In the genomic region with DNA sequence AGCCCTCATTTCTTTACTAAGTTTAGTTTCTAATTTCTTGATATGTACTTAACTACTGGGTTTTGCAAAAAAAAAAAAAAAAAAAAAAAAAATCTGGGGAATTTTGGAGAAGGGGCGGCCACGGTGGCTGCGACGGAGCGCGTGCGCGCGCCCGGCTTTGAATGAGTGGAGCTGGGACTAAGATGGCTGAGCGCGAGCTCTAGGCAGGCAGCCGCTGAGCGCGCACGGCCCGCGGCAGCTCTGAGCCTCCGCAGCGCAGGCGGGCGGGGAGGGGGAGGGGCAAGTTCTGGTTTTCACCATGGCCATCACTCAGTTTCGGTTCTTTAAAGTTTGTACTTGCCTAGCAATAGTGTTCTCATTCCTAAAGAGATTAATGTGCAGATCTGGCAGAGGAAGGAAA, we compare ENCODE assay signal across 8 mouse cellular contexts.
DNase-seq lines count a peak whose midpoint lies in the region; ATAC-seq and TF ChIP-seq lines count a peak whose summit lies in the region.

No protein-coding gene starts in this region.

- DNase-seq in MEL (ENCODE audit: low read depth, low spot score): peak; percentile 77
- DNase-seq in cerebellum, adult 2 months: peak; percentile 60 to 69
- DNase-seq in heart, postnatal 14 days: peak; percentile 62 to 84
- DNase-seq in kidney, postnatal 4 days: peak; percentile 84 to 92
- peak; percentile 72 to 77 for DNase-seq in lung, adult 18-20 months
- peak; percentile 50 for DNase-seq in testis, postnatal 14 days (ENCODE audit: low spot score)

- H3K27me3 ChIP-seq in MEL (ENCODE audit: control insufficient read depth in 1 of 2, insufficient read depth in 2 of 2, low read length in 2 of 2): no peaks in the 10 kb centered on the region
- no peaks in the 10 kb centered on the region for H3K27me3 ChIP-seq in cerebellum, adult 2 months (ENCODE audit: control insufficient read depth, insufficient read depth, low read length)
- no peaks in the 10 kb centered on the region for H3K27me3 ChIP-seq in forebrain, embryonic 16.5 days (replicated peaks; ENCODE audit: control insufficient read depth, insufficient read depth, low read length)
- H3K27me3 ChIP-seq in neural tube, embryonic 13.5 days: no peaks in the 10 kb centered on the region

- H3K9ac ChIP-seq in MEL (ENCODE audit: control insufficient read depth, low read depth, low read length, poor library complexity, severe bottlenecking): peak overlapping the region; percentile 40
- no peak overlapping the region for H3K9ac ChIP-seq in forebrain, embryonic 16.5 days (replicated peaks; ENCODE audit: low read depth, low read length)
- H3K9ac ChIP-seq in neural tube, embryonic 13.5 days: peak overlapping the region; percentile 31; the same call in 1 of the 2 replicates

- no peak for TF ChIP-seq EP300 in MEL (IDR thresholded peaks at IDR 0.05; ENCODE audit: low read depth in 1 of 2, low read length in 2 of 2)

- no peaks in the 10 kb centered on the region; a peak in 2 of 4 replicates for H3K4me1 ChIP-seq in MEL (ENCODE audit: control insufficient read depth in 1 of 2, insufficient read depth in 2 of 2, low read length in 2 of 2)
- no peaks in the 10 kb centered on the region for H3K4me1 ChIP-seq in cerebellum, adult 2 months (ENCODE audit: control insufficient read depth, insufficient read depth, low read length)
- H3K4me1 ChIP-seq in forebrain, embryonic 16.5 days (replicated peaks; ENCODE audit: control insufficient read depth, insufficient read depth, low read length): peaks cover 16% of the 10 kb centered on the region
- H3K4me1 ChIP-seq in neural tube, embryonic 13.5 days (replicated peaks): peaks cover 16% of the 10 kb centered on the region

- peaks cover 0 to 2% of the 10 kb centered on the region in 2 experiments; a peak in 1 of 4 replicates for H3K36me3 ChIP-seq in MEL (ENCODE audit: control insufficient read depth in 1 of 2, insufficient read depth in 2 of 2, low read length in 2 of 2)
- no peaks in the 10 kb centered on the region for H3K36me3 ChIP-seq in forebrain, embryonic 16.5 days (ENCODE audit: control insufficient read depth, insufficient read depth)
- H3K36me3 ChIP-seq in neural tube, embryonic 13.5 days: no peaks in the 10 kb centered on the region

- H3K9me3 ChIP-seq in MEL (replicated peaks; ENCODE audit: insufficient read depth, low read length): no peaks in the 10 kb centered on the region
- no peaks in the 10 kb centered on the region for H3K9me3 ChIP-seq in forebrain, embryonic 16.5 days (ENCODE audit: control insufficient read depth, low read length)
- no peaks in the 10 kb centered on the region for H3K9me3 ChIP-seq in neural tube, embryonic 13.5 days

- H3K27ac ChIP-seq in MEL (ENCODE audit: control insufficient read depth, low read depth, low read length): peak overlapping the region; percentile 23; the same call in 1 of the 2 replicates
- no peak overlapping the region; the same call in 1 of the 2 replicates for H3K27ac ChIP-seq in cerebellum, adult 2 months (ENCODE audit: insufficient read depth, low read length)
- H3K27ac ChIP-seq in forebrain, embryonic 16.5 days (ENCODE audit: low read length): no peak overlapping the region
- H3K27ac ChIP-seq in neural tube, embryonic 13.5 days (replicated peaks): 0 out of 2 replicates have a peak overlapping the region, but pooled peaks have one; percentile 3

- intact Hi-C loops in heart, postnatal 14 days (cut with DNase I): no loop called here

- no peak for TF ChIP-seq RAD21 in MEL (IDR thresholded peaks at IDR 0.05; ENCODE audit: low read depth, low read length)

- peak overlapping the region; percentile 44 to 72 for H3K4me3 ChIP-seq in MEL (ENCODE audit: control insufficient read depth in 1 of 2, insufficient read depth in 1 of 2, low read depth in 2 of 2, low read length in 2 of 2)
- peak overlapping the region; percentile 64 for H3K4me3 ChIP-seq in cerebellum, adult 2 months (replicated peaks; ENCODE audit: insufficient read depth, low read depth, low read length)
- peak overlapping the region; percentile 28 for H3K4me3 ChIP-seq in forebrain, embryonic 16.5 days (replicated peaks; ENCODE audit: low read length)
- peak overlapping the region; percentile 25 for H3K4me3 ChIP-seq in neural tube, embryonic 13.5 days

- under 1% methylated on average over 23 of the region's 23 CpGs for whole genome bisulfite sequencing in cerebellum, adult 2 months
- 0% methylated on average over 8 of the region's 23 CpGs for WGBS in forebrain, embryonic 16.5 days
- WGBS in neural tube, embryonic 13.5 days: under 1% methylated on average over 23 of the region's 23 CpGs

- TF ChIP-seq CTCF in MEL (IDR thresholded peaks at IDR 0.05 in 2 of 3, conservative IDR thresholded peaks at IDR 0.05 in 1 of 3; ENCODE audit: control insufficient read depth in 1 of 3, insufficient read depth in 1 of 3, low read depth in 2 of 3, low read length in 3 of 3, poor library complexity in 1 of 3, severe bottlenecking in 1 of 3): no peak
- TF ChIP-seq CTCF in cerebellum, adult 2 months (IDR thresholded peaks at IDR 0.05; ENCODE audit: borderline replicate concordance, insufficient read depth, low read depth, low read length): no peak

- peak overlapping the region; percentile 48 for H3K4me2 ChIP-seq in forebrain, embryonic 16.5 days (ENCODE audit: low read length)
- peak overlapping the region; percentile 48 for H3K4me2 ChIP-seq in neural tube, embryonic 13.5 days

- ATAC-seq in forebrain, embryonic 16.5 days: peak; percentile 72
- 0 out of 2 replicates have a peak, but pooled peaks have one; percentile 52 for ATAC-seq in neural tube, embryonic 13.5 days (ENCODE audit: low read depth)

- no peaks in the 10 kb centered on the region for H3K79me2 ChIP-seq in MEL (ENCODE audit: control insufficient read depth, insufficient read depth, low read length, poor library complexity)

- peak in 1 of 2 experiments; percentile 49; a peak in 1 of 4 replicates for TF ChIP-seq POLR2A in MEL (IDR thresholded peaks at IDR 0.05; ENCODE audit: control insufficient read depth in 1 of 2, insufficient read depth in 1 of 2, low read depth in 1 of 2, low read length in 2 of 2, poor library complexity in 1 of 2)
- TF ChIP-seq POLR2A in cerebellum, adult 2 months (IDR thresholded peaks at IDR 0.05; ENCODE audit: borderline replicate concordance, insufficient read depth, low read length): no peak

TF ChIP-seq in MEL, 35 proteins besides CTCF, POLR2A, EP300 and RAD21:
- TF ChIP-seq NELFE (IDR thresholded peaks at IDR 0.05; ENCODE audit: low read depth, low read length): 0 out of 2 replicates have a peak, but pooled peaks have one; percentile 25
- no peak for TF ChIP-seq MAZ (IDR thresholded peaks at IDR 0.05; ENCODE audit: low read depth, low read length)
- peak; percentile 64 for TF ChIP-seq ZNF384 (IDR thresholded peaks at IDR 0.05; ENCODE audit: low read depth, low read length)
- peak; percentile 60 for TF ChIP-seq NRF1 (IDR thresholded peaks at IDR 0.05; ENCODE audit: insufficient read depth, low read depth, low read length, poor library complexity, severe bottlenecking)
- TF ChIP-seq BHLHE40 (IDR thresholded peaks at IDR 0.05; ENCODE audit: borderline replicate concordance, low read depth, low read length): no peak
- TF ChIP-seq CHD1 (IDR thresholded peaks at IDR 0.05; ENCODE audit: low read depth, low read length): no peak
- TF ChIP-seq TAL1 (IDR thresholded peaks at IDR 0.05; ENCODE audit: low read length): no peak
TF ChIP-seq in MEL: peak in this region for 3.

Comparison
In these comparisons a context has a peak if more than half of its experiments do, and no peak if none do; other contexts are left out.
1. H3K27ac ChIP-seq: peak in MEL (single experiment) and neural tube, embryonic 13.5 days (single experiment); none in cerebellum, adult 2 months (single experiment) and forebrain, embryonic 16.5 days (single experiment).
2. Peak in every context shown above with its lines, with median percentiles within 50 percentile points of each other: DNase-seq and H3K4me3 ChIP-seq.